Mouse (Mus musculus) hematopoietic stem cell, adult 5-6 weeks (primary cell): ENCODE data around the gene Scap. TPM values are rescaled to one million over a fixed set of nuclear protein-coding genes. Genes with fewer than 3 reads are reported as not detected.
A peak's percentile ranks its signal among the peaks of the same experiment; 100 is the strongest.
"Not testable (repeated sequence)": the region's sequence is repeated elsewhere in the genome, so short reads cannot be mapped to it uniquely, and the experiment has no call there.

Source experiments
- ATAC-seq, 2 experiments: fragments of 125-278 bp in 1 of 2; replicated peaks in 1 of 2; 2 replicates each; pipeline ENCODE4 v1.8.0; 2016 to 2017; ENCODE audit warnings: inconsistent platforms in 2 of 2, mild to moderate bottlenecking in 2 of 2, moderate number of reproducible peaks in 2 of 2, low read depth in 1 of 2, moderate TSS enrichment in 1 of 2; ENCODE audit not compliant: low FRiP score in 2 of 2, poor library complexity in 2 of 2, severe bottlenecking in 2 of 2, insufficient read depth in 1 of 2, low TSS enrichment in 1 of 2
- total RNA-seq: library from RNA; stranded (forward); fragments of 172-1452, 232-1000 nt; gene quantifications from 2 replicates; pipeline ENCODE4 v1.2.3, GENCODE M21; 2017

Gene Scap
- total RNA-seq, 1 experiment from 2014 or later: 21.4 TPM

- no peak for ATAC-seq
Observed at GRCm38 (mm10) chr9:110362337-110362736, 29.2 kb downstream of the Scap start.

- ATAC-seq: no peak
Observed at GRCm38 (mm10) chr9:110366746-110367145, 33.7 kb downstream of the Scap start.

GRCm38 (mm10) chr9:110369860-110370259 is 36.8 kb downstream of the Scap start:
- ATAC-seq: no peak

GRCm38 (mm10) chr9:110373871-110374270 is 40.8 kb downstream of the Scap start:
- no peak for ATAC-seq

GRCm38 (mm10) chr9:110375668-110376067 is 42.6 kb downstream of the Scap start:
- no peak for ATAC-seq

GRCm38 (mm10) chr9:110377655-110378054 is 44.6 kb downstream of the Scap start:
- ATAC-seq: not testable (repeated sequence)

- ATAC-seq: no peak
Observed at GRCm38 (mm10) chr9:110379361-110379760, 46.3 kb downstream of the Scap start.

- ATAC-seq: no peak
Observed at GRCm38 (mm10) chr9:110380662-110381061, 47.6 kb downstream of the Scap start.

- no peak for ATAC-seq
Observed at GRCm38 (mm10) chr9:110381292-110381691, 48.2 kb downstream of the Scap start.

- no peak for ATAC-seq
Observed at GRCm38 (mm10) chr9:110384369-110384929, 51.4 kb downstream of the Scap start.

- ATAC-seq: no peak
Observed at GRCm38 (mm10) chr9:110388011-110388410, 54.9 kb downstream of the Scap start.

- no peak for ATAC-seq
Observed at GRCm38 (mm10) chr9:110390843-110391242, 57.8 kb downstream of the Scap start.

- ATAC-seq: no peak
Observed at GRCm38 (mm10) chr9:110393295-110393694, 60.2 kb downstream of the Scap start.

GRCm38 (mm10) chr9:110400650-110401049 is 67.6 kb downstream of the Scap start:
- ATAC-seq: no peak

- no peak for ATAC-seq
Observed at GRCm38 (mm10) chr9:110402731-110403130, 69.6 kb downstream of the Scap start.

GRCm38 (mm10) chr9:110403240-110403639 is 70.2 kb downstream of the Scap start:
- not testable (repeated sequence) for ATAC-seq

- ATAC-seq: peak; percentile 1 to 33; a peak in 2 of 4 replicates
Observed at GRCm38 (mm10) chr9:110407311-110408098, 74.4 kb downstream of the Scap start.

- peak; percentile 81 to 91 for ATAC-seq
Observed at GRCm38 (mm10) chr9:110408099-110408773, 75.1 kb downstream of the Scap start, which contains the start of gene Ptpn23. Gene Ptpn23, minus strand, starts transcription at chr9:110408213.
